Mouse (Mus musculus) cortical plate, adult 2 months (tissue): ENCODE results near the gene Creb3.

Source experiments
- CTCF ChIP-seq: fragments of 200-500 bp; IDR thresholded peaks from 2 replicates; pipeline ENCODE4 v1.5.1; 2011; ENCODE audit warnings: mild to moderate bottlenecking, control low read depth, low read length; ENCODE audit not compliant: insufficient read depth; ENCODE audit errors: extremely low read depth
- POLR2A ChIP-seq: fragments of 200-500 bp; IDR thresholded peaks from 2 replicates; pipeline ENCODE4 v1.6.1; 2011; ENCODE audit warnings: mild to moderate bottlenecking, low read length, control low read depth; ENCODE audit not compliant: insufficient read depth; ENCODE audit errors: extremely low read depth

GRCm38 (mm10) chr4:43591543-43591942 lies 29.4 kb downstream of the Creb3 start:
- TF ChIP-seq CTCF (no peak), POLR2A (no peak)
